ENCODE assay signal across 1 mouse cellular context in the genomic region with DNA sequence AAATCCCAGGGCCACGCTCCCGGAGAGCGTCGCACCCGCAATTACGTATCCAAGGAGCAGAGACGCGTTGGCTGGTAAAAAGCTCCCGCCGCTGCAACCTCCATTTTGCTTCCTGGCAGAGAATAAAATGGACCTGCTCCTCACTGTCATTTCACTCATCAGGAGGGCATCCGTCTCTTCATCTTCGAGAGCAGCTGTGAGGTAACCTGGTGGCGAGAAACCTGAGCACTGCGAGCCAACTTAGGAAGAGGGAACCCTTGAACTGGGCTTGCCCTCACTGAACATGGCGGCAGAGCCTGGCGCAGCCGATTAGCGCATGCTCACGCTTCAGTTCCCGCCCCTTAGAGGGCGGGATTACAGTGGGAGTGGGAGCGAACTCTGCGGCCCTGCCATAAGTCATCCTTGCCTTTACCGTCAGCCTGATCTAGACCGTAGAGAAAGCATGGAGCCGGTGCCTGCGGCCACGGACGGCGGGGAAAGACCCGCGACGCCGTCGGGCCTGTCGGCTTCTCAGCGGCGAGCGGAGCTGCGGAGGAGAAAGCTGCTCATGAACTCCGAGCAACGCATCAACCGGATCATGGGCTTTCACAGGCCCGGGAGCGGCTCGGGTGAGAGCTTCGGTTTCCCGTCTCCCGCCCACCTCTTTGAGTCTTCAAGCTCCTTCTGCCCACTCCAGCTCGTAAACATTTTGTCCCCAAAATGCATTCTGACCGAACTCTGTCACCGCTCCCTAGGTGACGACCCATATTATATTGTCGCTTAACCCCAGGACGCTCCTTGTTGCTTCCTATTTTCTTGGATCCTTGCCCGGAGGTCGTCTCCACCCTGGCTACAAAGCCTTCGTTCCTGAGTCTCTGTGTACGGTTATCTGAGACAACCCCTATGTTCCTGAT.
TF ChIP-seq lines count a peak whose summit lies in the region.

A gene (plus strand): TSS at position 357 of the 893 bp plus-strand sequence.

TF ChIP-seq in CH12.LX, 34 proteins besides CTCF, POLR2A, EP300 and RAD21 (continued from another document):
- TF ChIP-seq SMC3 (IDR thresholded peaks at IDR 0.05; ENCODE audit: low read depth, low read length), result no peak
- peak; percentile 80; the same call in 1 of the 2 replicates for TF ChIP-seq KAT2A (IDR thresholded peaks at IDR 0.05; ENCODE audit: insufficient replicate concordance, low read length)
- TF ChIP-seq HCFC1 (IDR thresholded peaks at IDR 0.05; ENCODE audit: low read depth, low read length), result peak; percentile 87
- TF ChIP-seq NRF1 (IDR thresholded peaks at IDR 0.05; ENCODE audit: low read depth, low read length), result peak; percentile 94
- peak; percentile 82 for TF ChIP-seq NELFE (IDR thresholded peaks at IDR 0.05; ENCODE audit: low read depth, low read length)
- TF ChIP-seq SIN3A (IDR thresholded peaks at IDR 0.05; ENCODE audit: low read length), result peak; percentile 75
- TF ChIP-seq IRF4 (IDR thresholded peaks at IDR 0.05; ENCODE audit: low read depth, low read length), result no peak
- TF ChIP-seq MYC (IDR thresholded peaks at IDR 0.05; ENCODE audit: low read depth, low read length), result peak; percentile 80
- peak; percentile 32; the same call in 1 of the 2 replicates for TF ChIP-seq ELF1 (IDR thresholded peaks at IDR 0.05; ENCODE audit: low read depth, low read length)
- no peak for TF ChIP-seq UBTF (IDR thresholded peaks at IDR 0.05; ENCODE audit: low read depth, low read length)
- TF ChIP-seq MAZ (IDR thresholded peaks at IDR 0.05; ENCODE audit: low read depth, low read length), result 0 out of 2 replicates have a peak, but pooled peaks have one; percentile 17
- TF ChIP-seq MEF2A (IDR thresholded peaks at IDR 0.05; ENCODE audit: borderline replicate concordance, low read depth, low read length), result 0 out of 2 replicates have a peak, but pooled peaks have one; percentile 10
- TF ChIP-seq USF1 (IDR thresholded peaks at IDR 0.05; ENCODE audit: low read depth, low read length), result no peak
- no peak for TF ChIP-seq MAFK (IDR thresholded peaks at IDR 0.05; ENCODE audit: insufficient replicate concordance, low read length)
- TF ChIP-seq TCF12 (IDR thresholded peaks at IDR 0.05; ENCODE audit: low read depth, low read length), result peak; percentile 78
- no peak for TF ChIP-seq PAX5 (IDR thresholded peaks at IDR 0.05; ENCODE audit: low read length)
- peak; percentile 49; the same call in 1 of the 2 replicates for TF ChIP-seq ZMIZ1 (IDR thresholded peaks at IDR 0.05; ENCODE audit: low read depth, low read length)
- peak; percentile 40; the same call in 1 of the 2 replicates for TF ChIP-seq CHD1 (IDR thresholded peaks at IDR 0.05; ENCODE audit: low read depth, low read length)
- TF ChIP-seq MXI1 (IDR thresholded peaks at IDR 0.05; ENCODE audit: low read depth, low read length), result peak; percentile 70
- 0 out of 2 replicates have a peak, but pooled peaks have one; percentile 84 for TF ChIP-seq E2F4 (IDR thresholded peaks at IDR 0.05; ENCODE audit: insufficient replicate concordance, low read depth, low read length)
- TF ChIP-seq ETS1 (conservative IDR thresholded peaks at IDR 0.05; ENCODE audit: low read depth, low read length), result no peak
- peak; percentile 72 for TF ChIP-seq TBP (conservative IDR thresholded peaks at IDR 0.05; ENCODE audit: low read depth, low read length)
